Mouse (Mus musculus): Measurements from ENCODE around the gene Eef1b2.
"Not testable (repeated sequence)": the region's sequence is repeated elsewhere in the genome, so short reads cannot be mapped to it uniquely, and the experiment has no call there.

The Eef1b2 gene

GRCm38 (mm10) chr1:63176604-63177421, at the start of gene Eef1b2, which contains the start of gene Ndufs1:
Gene Eef1b2, plus strand, starts transcription at chr1:63176825.
Gene Ndufs1, minus strand, starts transcription at chr1:63176833.
- peak; percentile 87 for DNase-seq (ENCODE audit: low read depth, low spot score)

- no peak for DNase-seq (ENCODE audit: low read depth, low spot score)
These were observed 47.4 kb upstream of the Eef1b2 start for GRCm38 (mm10) chr1:63129273-63129672.

GRCm38 (mm10) chr1:63129857-63130690, 46.6 kb upstream of the Eef1b2 start:
- no peak for DNase-seq (ENCODE audit: low read depth, low spot score)

- no peak for DNase-seq (ENCODE audit: low read depth, low spot score)
These were observed 45.7 kb upstream of the Eef1b2 start for GRCm38 (mm10) chr1:63130883-63131282.

GRCm38 (mm10) chr1:63131766-63132165, 44.9 kb upstream of the Eef1b2 start:
- no peak for DNase-seq (ENCODE audit: low read depth, low spot score)

GRCm38 (mm10) chr1:63134530-63134929, 42.1 kb upstream of the Eef1b2 start:
- DNase-seq (ENCODE audit: low read depth, low spot score): no peak

- no peak for DNase-seq (ENCODE audit: low read depth, low spot score)
These were observed 38.7 kb upstream of the Eef1b2 start for GRCm38 (mm10) chr1:63137971-63138370.

GRCm38 (mm10) chr1:63138586-63138985, 38.0 kb upstream of the Eef1b2 start:
- peak; percentile 89 for DNase-seq (ENCODE audit: low read depth, low spot score)

GRCm38 (mm10) chr1:63140231-63140630, 36.4 kb upstream of the Eef1b2 start:
- no peak for DNase-seq (ENCODE audit: low read depth, low spot score)

GRCm38 (mm10) chr1:63168638-63169037, 8.0 kb upstream of the Eef1b2 start:
- no peak for DNase-seq (ENCODE audit: low read depth, low spot score)

- DNase-seq (ENCODE audit: low read depth, low spot score): no peak
These were observed 772 bp upstream of the Eef1b2 start for GRCm38 (mm10) chr1:63175853-63176252.

- DNase-seq (ENCODE audit: low read depth, low spot score): no peak
These were observed 394 bp upstream of the Eef1b2 start for GRCm38 (mm10) chr1:63176259-63176603.

- DNase-seq (ENCODE audit: low read depth, low spot score): no peak
These were observed 1.7 kb downstream of the Eef1b2 start for GRCm38 (mm10) chr1:63178308-63178707.

- no peak for DNase-seq (ENCODE audit: low read depth, low spot score)
These were observed 3.5 kb downstream of the Eef1b2 start for GRCm38 (mm10) chr1:63180122-63180521.

- not testable (repeated sequence) for DNase-seq (ENCODE audit: low read depth, low spot score)
These were observed 4.0 kb downstream of the Eef1b2 start for GRCm38 (mm10) chr1:63180575-63180974.

GRCm38 (mm10) chr1:63181019-63181418, 4.4 kb downstream of the Eef1b2 start:
- DNase-seq (ENCODE audit: low read depth, low spot score): peak; percentile 93

GRCm38 (mm10) chr1:63181480-63181879, 4.9 kb downstream of the Eef1b2 start:
- no peak for DNase-seq (ENCODE audit: low read depth, low spot score)

- DNase-seq (ENCODE audit: low read depth, low spot score): no peak
These were observed 5.6 kb downstream of the Eef1b2 start for GRCm38 (mm10) chr1:63182212-63182611.

- no peak for DNase-seq (ENCODE audit: low read depth, low spot score)
These were observed 6.1 kb downstream of the Eef1b2 start for GRCm38 (mm10) chr1:63182636-63183270.

- not testable (repeated sequence) for DNase-seq (ENCODE audit: low read depth, low spot score)
These were observed 8.8 kb downstream of the Eef1b2 start for GRCm38 (mm10) chr1:63185430-63185829.

GRCm38 (mm10) chr1:63188536-63188935, 11.9 kb downstream of the Eef1b2 start:
- DNase-seq (ENCODE audit: low read depth, low spot score): no peak

GRCm38 (mm10) chr1:63190851-63191250, 14.2 kb downstream of the Eef1b2 start:
- DNase-seq (ENCODE audit: low read depth, low spot score): no peak

Data from WW6 (cell line).